Mouse (Mus musculus): Measurements from ENCODE around the gene Zcwpw1. TPM values are rescaled to one million over a fixed set of nuclear protein-coding genes. Genes with fewer than 3 reads are reported as not detected.
A peak's percentile ranks its signal among the peaks of the same experiment; 100 is the strongest.

Gene Zcwpw1
- polyA plus RNA-seq, 1 experiment from 2014 or later: 24.4 TPM

- H3K36me3 ChIP-seq: peaks cover 22% of the 10 kb centered on the region
- peaks cover 34% of the 10 kb centered on the region for H3K4me1 ChIP-seq
- WGBS: 61% methylated on average over 7 of the region's 7 CpGs
- no peaks in the 10 kb centered on the region for H3K27me3 ChIP-seq
- H3K4me2 ChIP-seq: no peak overlapping the region
- peak overlapping the region; percentile 44 for H3K27ac ChIP-seq
- no peak overlapping the region for H3K9ac ChIP-seq
- no peaks in the 10 kb centered on the region for H3K9me3 ChIP-seq
- no peak for ATAC-seq (ENCODE audit: insufficient number of reproducible peaks, low FRiP score, low TSS enrichment, low read depth)
- H3K4me3 ChIP-seq: no peak overlapping the region
Observed at GRCm38 (mm10) chr5:137777267-137777845, 10.2 kb upstream of the Zcwpw1 start.

- peak within 1 kb of the TSS; percentile 95 for H3K9ac ChIP-seq
- H3K36me3 ChIP-seq: peaks cover 35% of the 10 kb centered on the region
- peak within 1 kb of the TSS; percentile 91 for H3K4me2 ChIP-seq
- ATAC-seq (ENCODE audit: insufficient number of reproducible peaks, low FRiP score, low TSS enrichment, low read depth): peak; percentile 88
- no peaks in the 10 kb centered on the region for H3K9me3 ChIP-seq
- WGBS: under 1% methylated on average over 31 of the region's 31 CpGs
- peaks cover 43% of the 10 kb centered on the region for H3K4me1 ChIP-seq
- H3K27ac ChIP-seq: peak within 1 kb of the TSS; percentile 92
- H3K27me3 ChIP-seq: no peaks in the 10 kb centered on the region
- H3K4me3 ChIP-seq: peak within 1 kb of the TSS; percentile 99
Observed at GRCm38 (mm10) chr5:137778635-137779034, 9.0 kb upstream of the Zcwpw1 start, which contains the start of gene Ppp1r35. Gene Ppp1r35 (plus strand): TSS chr5:137778849.

DNA sequence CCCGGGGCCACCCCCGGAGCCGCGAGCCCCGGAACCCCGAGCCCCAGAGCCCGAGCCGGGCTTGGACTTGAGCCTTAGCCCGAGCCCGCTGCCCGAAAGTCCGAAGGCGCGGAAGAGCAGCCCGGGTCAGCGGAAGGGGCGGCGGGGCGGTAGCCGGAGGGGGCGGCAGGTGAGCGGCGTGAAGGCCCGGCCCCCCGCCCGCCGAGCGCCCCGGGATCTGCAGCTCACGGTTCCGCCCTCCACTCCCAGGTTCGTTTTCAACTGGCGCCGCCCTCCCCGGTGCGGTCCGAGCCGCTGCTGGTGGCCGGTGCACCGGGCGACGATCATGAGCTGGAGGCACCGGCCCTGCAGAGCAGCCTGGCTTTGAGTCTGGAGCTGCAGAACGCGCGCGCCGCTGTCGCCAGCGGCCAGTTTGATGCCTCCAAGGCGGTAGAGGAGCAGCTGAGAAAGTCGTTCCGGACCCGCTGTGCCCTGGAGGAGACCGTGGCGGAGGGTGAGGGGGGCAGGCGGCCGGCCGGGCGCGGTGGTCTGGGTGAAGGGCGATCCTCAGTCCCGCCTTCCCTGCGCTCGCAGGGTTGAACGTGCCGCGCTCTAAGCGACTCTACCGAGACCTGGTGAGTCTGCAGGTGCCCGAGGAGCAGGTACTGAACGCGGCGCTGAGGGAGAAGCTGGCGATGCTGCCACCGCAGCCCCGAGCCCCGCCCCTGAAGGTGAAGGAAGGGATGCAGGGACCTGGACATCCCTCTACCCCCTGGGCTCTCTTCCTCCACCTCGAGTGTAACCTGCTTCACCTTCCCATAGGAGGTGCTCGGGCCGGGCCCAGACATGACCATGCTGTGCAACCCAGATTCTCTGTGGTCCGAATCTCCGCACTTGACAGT is 8.3 kb upstream of the Zcwpw1 start:
- peaks cover 37% of the 10 kb centered on the region for H3K36me3 ChIP-seq
- H3K4me1 ChIP-seq: peaks cover 50% of the 10 kb centered on the region
- no peaks in the 10 kb centered on the region for H3K27me3 ChIP-seq
- WGBS: under 1% methylated on average over 81 of the region's 83 CpGs
- no peaks in the 10 kb centered on the region for H3K9me3 ChIP-seq
- peak overlapping the region; percentile 95 for H3K9ac ChIP-seq
- peak overlapping the region; percentile 91 for H3K4me2 ChIP-seq
- H3K27ac ChIP-seq: peak overlapping the region; percentile 92
- peak overlapping the region; percentile 99 for H3K4me3 ChIP-seq
- 0 out of 2 replicates have a peak, but pooled peaks have one; percentile 7 for ATAC-seq (ENCODE audit: insufficient number of reproducible peaks, low FRiP score, low TSS enrichment, low read depth)

- no peaks in the 10 kb centered on the region for H3K27me3 ChIP-seq
- no peak overlapping the region for H3K27ac ChIP-seq
- H3K4me3 ChIP-seq: no peak overlapping the region
- H3K4me2 ChIP-seq: no peak overlapping the region
- no peaks in the 10 kb centered on the region for H3K9me3 ChIP-seq
- 88% methylated on average over 7 of the region's 7 CpGs for WGBS
- peaks cover 43% of the 10 kb centered on the region for H3K36me3 ChIP-seq
- no peak overlapping the region for H3K9ac ChIP-seq
- no peak for ATAC-seq (ENCODE audit: insufficient number of reproducible peaks, low FRiP score, low TSS enrichment, low read depth)
- peaks cover 50% of the 10 kb centered on the region for H3K4me1 ChIP-seq
Observed at GRCm38 (mm10) chr5:137781661-137782060, 5.9 kb upstream of the Zcwpw1 start.

DNA sequence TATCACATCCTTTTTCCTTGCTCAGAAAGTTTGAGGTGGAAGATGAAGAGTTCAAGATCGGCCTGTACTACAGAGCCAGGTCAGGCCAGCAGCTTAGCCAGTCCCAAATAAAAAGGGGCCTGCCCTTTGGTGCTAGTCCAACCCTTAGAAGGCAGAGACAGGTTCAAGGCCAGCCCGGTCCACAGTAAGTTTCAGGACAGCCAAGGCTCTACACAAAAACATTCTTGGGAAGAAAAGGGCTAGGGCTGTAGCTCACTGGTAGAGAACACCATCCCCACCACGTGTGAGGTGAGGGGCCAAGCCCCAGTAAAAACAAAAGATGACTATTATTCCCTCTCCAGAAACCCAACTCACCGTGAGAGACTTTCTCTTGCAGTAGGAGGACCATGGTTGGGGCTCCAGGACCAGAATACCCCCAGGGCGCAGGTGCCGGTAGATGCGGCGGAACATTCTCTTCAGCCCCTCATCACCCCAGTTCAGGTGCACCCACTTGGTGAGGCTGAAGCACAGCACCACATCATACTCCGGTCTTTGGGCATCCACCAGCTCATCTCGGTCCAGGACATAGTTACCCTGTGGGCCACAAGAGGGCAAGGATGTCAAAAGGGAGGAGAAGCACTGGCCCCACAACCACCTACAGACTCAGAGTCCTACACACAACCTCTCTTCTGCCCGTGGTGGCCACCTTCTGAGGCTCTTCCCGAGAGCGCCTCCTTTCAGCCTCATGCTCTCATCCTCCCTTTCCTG is 4.6 kb upstream of the Zcwpw1 start:
- Histone ChIP-seq H3K27ac (no peak overlapping the region), H3K4me2 (peak overlapping the region; percentile 90; the same call in 1 of the 2 replicates), H3K9me3 (no peaks in the 10 kb centered on the region), H3K27me3 (no peaks in the 10 kb centered on the region), H3K36me3 (peaks cover 43% of the 10 kb centered on the region), H3K4me1 (peaks cover 47% of the 10 kb centered on the region), H3K9ac (no peak overlapping the region), H3K4me3 (peak overlapping the region; percentile 70; the same call in 1 of the 2 replicates)
- ATAC-seq (ENCODE audit: insufficient number of reproducible peaks, low FRiP score, low TSS enrichment, low read depth): no peak
- WGBS: 84% methylated on average over 13 of the region's 13 CpGs

DNA sequence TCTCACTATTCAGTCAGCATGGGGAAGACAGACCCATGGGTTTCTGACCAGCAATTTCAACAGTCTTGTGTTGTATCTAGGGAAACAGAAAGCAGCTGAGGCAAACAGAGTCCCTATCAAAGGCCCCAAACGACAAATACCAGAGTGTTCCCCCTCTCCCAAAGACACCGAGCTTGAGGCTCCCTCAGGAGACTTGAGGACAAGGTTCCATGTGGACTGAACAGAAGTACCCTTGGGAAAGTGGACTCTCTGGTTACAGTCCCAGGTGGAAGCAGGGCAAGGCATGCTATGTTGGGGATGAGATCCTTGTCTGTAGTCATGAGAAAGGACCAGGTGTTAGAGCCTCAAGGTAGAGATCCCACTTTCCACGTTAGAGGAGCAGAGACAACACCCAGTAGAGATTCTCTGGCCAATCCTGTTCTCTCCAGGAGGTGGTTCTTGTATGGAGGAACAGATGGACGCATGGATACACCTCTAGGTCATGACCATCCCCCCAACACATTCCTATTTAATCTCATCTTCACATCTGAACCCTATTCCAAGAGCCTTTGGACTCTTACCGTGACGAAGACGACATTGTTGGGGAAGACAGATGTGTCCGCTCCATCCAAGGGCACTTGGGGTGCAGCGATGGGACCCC is 3.6 kb upstream of the Zcwpw1 start:
- ATAC-seq (ENCODE audit: insufficient number of reproducible peaks, low FRiP score, low TSS enrichment, low read depth): no peak
- H3K4me1 ChIP-seq: peaks cover 45% of the 10 kb centered on the region
- H3K9ac ChIP-seq: peak overlapping the region; percentile 31; the same call in 1 of the 2 replicates
- no peaks in the 10 kb centered on the region for H3K27me3 ChIP-seq
- WGBS: 73% methylated on average over 9 of the region's 9 CpGs
- H3K4me3 ChIP-seq: peak overlapping the region; percentile 70
- H3K27ac ChIP-seq: no peak overlapping the region
- peaks cover 43% of the 10 kb centered on the region for H3K36me3 ChIP-seq
- peak overlapping the region; percentile 90 for H3K4me2 ChIP-seq
- H3K9me3 ChIP-seq: no peaks in the 10 kb centered on the region

DNA sequence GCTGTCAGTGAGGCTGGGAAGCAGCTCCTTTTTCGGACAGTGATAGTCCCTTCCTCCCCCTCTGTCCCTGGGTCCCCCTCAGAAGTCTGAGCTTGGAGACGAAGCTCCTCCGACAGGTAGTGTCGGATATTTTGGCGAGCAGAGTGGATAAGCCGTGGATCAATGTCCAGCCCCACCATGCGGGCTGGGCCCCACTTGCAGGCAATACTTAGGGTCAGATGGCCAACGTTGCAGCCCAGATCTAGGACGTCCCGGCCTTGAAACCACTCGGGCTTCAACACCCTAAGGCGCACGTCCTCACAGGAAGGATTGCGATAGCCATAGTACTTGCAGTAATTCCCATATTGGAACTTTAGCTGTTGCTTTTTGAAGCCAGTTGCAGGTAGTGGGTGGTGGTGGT is 3.1 kb upstream of the Zcwpw1 start:
- peaks cover 42% of the 10 kb centered on the region for H3K4me1 ChIP-seq
- H3K4me3 ChIP-seq: peak overlapping the region; percentile 70
- no peaks in the 10 kb centered on the region for H3K9me3 ChIP-seq
- H3K27me3 ChIP-seq: no peaks in the 10 kb centered on the region
- H3K27ac ChIP-seq: no peak overlapping the region
- 79% methylated on average over 14 of the region's 14 CpGs for WGBS
- ATAC-seq (ENCODE audit: insufficient number of reproducible peaks, low FRiP score, low TSS enrichment, low read depth): no peak
- peaks cover 43% of the 10 kb centered on the region for H3K36me3 ChIP-seq
- H3K9ac ChIP-seq: peak overlapping the region; percentile 80; the same call in 1 of the 2 replicates
- peak overlapping the region; percentile 90 for H3K4me2 ChIP-seq

DNA sequence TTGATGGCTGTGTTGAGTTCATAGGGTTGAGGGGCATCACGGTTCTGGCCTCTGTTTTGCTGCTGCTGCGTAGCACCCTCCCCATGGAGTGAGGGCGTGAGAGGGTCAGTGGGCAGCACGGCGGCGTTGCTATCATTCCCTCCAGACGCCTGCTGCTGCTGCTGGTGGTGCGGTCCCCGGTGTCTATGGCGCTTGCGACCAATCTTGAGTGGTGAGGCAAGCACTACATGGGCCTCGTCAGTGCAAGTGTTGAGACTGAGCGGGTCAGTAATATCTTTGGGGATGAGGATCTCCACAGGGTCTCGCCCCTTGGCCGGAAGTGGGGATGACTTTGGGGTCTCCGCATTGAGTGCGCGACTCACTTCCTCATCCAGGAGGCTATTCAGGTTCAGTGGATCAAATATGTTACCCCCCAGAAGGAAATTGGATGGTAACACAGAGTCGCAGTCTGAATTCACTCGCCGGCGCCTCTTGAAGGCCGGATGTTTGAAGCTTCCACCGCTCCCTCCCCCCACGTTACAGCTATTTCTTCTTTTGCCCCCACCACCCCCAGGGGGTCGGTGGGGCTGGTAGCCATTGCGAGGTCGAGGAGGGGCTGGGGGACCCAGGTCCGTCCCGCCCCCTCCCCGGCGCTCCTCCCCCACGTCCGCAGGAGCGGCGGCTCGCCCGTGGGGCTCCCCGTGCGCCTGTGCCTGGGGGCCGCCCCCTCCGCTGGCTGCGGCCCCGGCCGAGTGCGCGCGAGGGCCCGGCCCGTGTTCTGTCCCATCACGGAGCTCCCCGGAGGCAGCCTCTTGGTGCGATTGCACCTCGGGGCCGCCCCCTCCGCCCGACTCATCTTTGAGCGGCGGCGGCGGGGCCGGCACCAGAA is 2.2 kb upstream of the Zcwpw1 start:
- no peak for ATAC-seq (ENCODE audit: insufficient number of reproducible peaks, low FRiP score, low TSS enrichment, low read depth)
- H3K9ac ChIP-seq: peak overlapping the region; percentile 80

DNA sequence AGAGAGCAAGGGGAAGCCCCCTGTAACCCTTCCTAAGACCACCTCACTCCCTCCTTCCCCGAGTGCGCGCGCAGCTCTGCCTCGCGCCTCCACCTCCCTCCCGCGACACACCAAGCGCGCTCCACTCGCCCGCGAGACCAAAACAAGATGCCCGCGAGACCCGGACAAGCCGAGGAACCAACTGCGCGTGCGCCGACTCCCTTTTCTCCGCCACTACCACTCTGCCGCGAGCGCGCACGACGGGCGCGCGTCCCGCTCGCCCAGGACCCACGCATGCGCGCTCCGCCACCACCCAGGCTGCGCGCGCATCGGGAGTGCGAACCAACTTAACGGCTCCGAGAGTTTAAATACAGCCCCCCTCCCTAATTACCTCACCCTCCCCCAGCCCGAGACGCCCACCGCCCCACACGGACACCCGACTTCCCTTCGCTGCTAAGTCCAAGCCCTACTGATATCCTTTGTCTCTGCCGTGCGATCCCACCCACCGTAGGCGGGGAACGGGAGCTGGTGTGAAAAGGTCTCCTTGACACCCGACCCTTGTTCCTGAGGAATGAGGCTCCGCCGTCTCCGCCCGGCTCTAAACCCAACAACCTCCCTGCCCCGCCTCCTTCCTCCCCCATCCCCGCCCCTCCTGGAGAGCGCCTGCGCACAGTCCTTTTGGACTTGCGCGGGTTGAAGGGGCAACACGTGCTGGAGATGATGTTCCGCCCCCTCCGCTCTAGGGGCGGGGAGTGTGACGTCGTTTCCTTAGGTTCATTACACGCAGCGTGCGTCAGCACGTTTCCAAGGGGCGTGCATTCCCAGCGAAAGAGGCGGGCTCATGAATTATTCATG is 1.3 kb upstream of the Zcwpw1 start:
- Histone ChIP-seq H3K4me2 (peak overlapping the region; percentile 90), H3K4me3 (peak overlapping the region; percentile 70), H3K9ac (peak overlapping the region; percentile 80), H3K27me3 (no peaks in the 10 kb centered on the region), H3K27ac (peak overlapping the region; percentile 100), H3K36me3 (peaks cover 31% of the 10 kb centered on the region), H3K4me1 (peaks cover 35% of the 10 kb centered on the region), H3K9me3 (no peaks in the 10 kb centered on the region)
- WGBS: under 1% methylated on average over 78 of the region's 79 CpGs
- peak; percentile 94 for ATAC-seq (ENCODE audit: insufficient number of reproducible peaks, low FRiP score, low TSS enrichment, low read depth)

More for the DNA sequence above, 2.2 kb upstream of the Zcwpw1 start:
- Histone ChIP-seq H3K27me3 (no peaks in the 10 kb centered on the region), H3K4me2 (peak overlapping the region; percentile 90), H3K4me3 (peak overlapping the region; percentile 70), H3K36me3 (peaks cover 40% of the 10 kb centered on the region), H3K9me3 (no peaks in the 10 kb centered on the region), H3K4me1 (peaks cover 35% of the 10 kb centered on the region), H3K27ac (peak overlapping the region; percentile 100)
- WGBS: 2% methylated on average over 61 of the region's 62 CpGs

DNA sequence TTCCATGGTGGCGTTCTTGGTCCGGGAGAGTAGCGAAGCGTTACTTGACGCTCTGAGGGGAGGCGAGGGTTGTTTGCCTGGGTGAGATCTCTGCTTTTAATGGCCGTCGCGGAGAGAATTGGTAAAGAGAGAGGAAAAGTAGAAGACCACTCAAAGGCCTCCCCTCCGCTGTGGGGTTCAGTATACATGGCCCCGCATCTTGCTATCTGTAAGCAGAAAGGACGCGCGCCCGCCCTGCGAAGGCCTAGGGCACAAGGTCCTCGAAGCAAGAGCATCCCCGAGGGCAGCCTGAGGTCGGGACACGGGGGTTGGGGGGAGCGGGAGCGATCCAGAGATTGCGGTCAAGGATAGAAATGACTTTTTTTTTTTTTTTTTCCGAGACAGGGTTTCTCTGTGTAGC is 573 bp downstream of the Zcwpw1 start:
- peaks cover 29% of the 10 kb centered on the region for H3K4me1 ChIP-seq

More for the DNA sequence above, 573 bp downstream of the Zcwpw1 start:
- Histone ChIP-seq H3K4me3 (peak overlapping the region; percentile 70), H3K27ac (no peak overlapping the region), H3K9me3 (no peaks in the 10 kb centered on the region), H3K9ac (no peak overlapping the region), H3K36me3 (peaks cover 13% of the 10 kb centered on the region; the same call in 1 of the 2 replicates), H3K4me2 (peak overlapping the region; percentile 90), H3K27me3 (no peaks in the 10 kb centered on the region)
- no peak for ATAC-seq (ENCODE audit: insufficient number of reproducible peaks, low FRiP score, low TSS enrichment, low read depth)
- WGBS: 71% methylated on average over 24 of the region's 24 CpGs
